Mouse (Mus musculus) left cerebral cortex, adult 8-10 months (tissue): ENCODE data around the gene Gm21905. TPM values are rescaled to one million over a fixed set of nuclear protein-coding genes. Genes with fewer than 3 reads are reported as not detected.

ENCODE experiments used
- total RNA-seq, 4 experiments: library from RNA; stranded (reverse); gene quantifications; 2 replicates each; pipeline ENCODE4 v1.2.4; 2022

The Gm21905 gene
- total RNA-seq, 4 experiments from 2014 or later: not detected

Other genes starting within 250 kb of the Gm21905 start
- gene Atp8a1, start 99.0 kb downstream of the Gm21905 start, total RNA-seq: 100 to 1,000 TPM; 173 to 214 (median 183) TPM
- gene Gm5108, start 4.8 kb downstream of the Gm21905 start, total RNA-seq: not detected
- gene Grxcr1, start 85.4 kb upstream of the Gm21905 start, total RNA-seq: not detected